Mouse (Mus musculus): ENCODE measurements around the gene Ccdc148.

Ccdc148 gene

GRCm38 (mm10) chr2:59160605-59160963 lies at the start of gene Ccdc148, which contains the start of gene Pkp4:
Gene Ccdc148, minus strand, starts transcription at chr2:59160683.
Gene Pkp4, plus strand, starts transcription at chr2:59160850.
- peak; percentile 94 for DNase-seq (ENCODE audit: low spot score)

- no peak for DNase-seq (ENCODE audit: low spot score)
Measured at GRCm38 (mm10) chr2:59208276-59208675, 47.8 kb upstream of the Ccdc148 start.

GRCm38 (mm10) chr2:59207725-59208124 lies 47.2 kb upstream of the Ccdc148 start:
- DNase-seq (ENCODE audit: low spot score) = no peak

GRCm38 (mm10) chr2:59207240-59207639 lies 46.8 kb upstream of the Ccdc148 start:
- DNase-seq (ENCODE audit: low spot score) = no peak

GRCm38 (mm10) chr2:59206190-59206589 lies 45.7 kb upstream of the Ccdc148 start:
- DNase-seq (ENCODE audit: low spot score) = no peak

- DNase-seq (ENCODE audit: low spot score) = no peak
Measured at GRCm38 (mm10) chr2:59205092-59205491, 44.6 kb upstream of the Ccdc148 start.

GRCm38 (mm10) chr2:59203627-59204425 lies 43.3 kb upstream of the Ccdc148 start:
- no peak for DNase-seq (ENCODE audit: low spot score)

GRCm38 (mm10) chr2:59202930-59203329 lies 42.4 kb upstream of the Ccdc148 start:
- DNase-seq (ENCODE audit: low spot score) = no peak

- DNase-seq (ENCODE audit: low spot score) = no peak
Measured at GRCm38 (mm10) chr2:59200511-59200910, 40.0 kb upstream of the Ccdc148 start.

- DNase-seq (ENCODE audit: low spot score) = no peak
Measured at GRCm38 (mm10) chr2:59199476-59199976, 39.0 kb upstream of the Ccdc148 start.

- DNase-seq (ENCODE audit: low spot score) = no peak
Measured at GRCm38 (mm10) chr2:59197156-59197555, 36.7 kb upstream of the Ccdc148 start.

- no peak for DNase-seq (ENCODE audit: low spot score)
Measured at GRCm38 (mm10) chr2:59193117-59193516, 32.6 kb upstream of the Ccdc148 start.

- peak; percentile 23 for DNase-seq (ENCODE audit: low spot score)
Measured at GRCm38 (mm10) chr2:59191466-59191865, 31.0 kb upstream of the Ccdc148 start.

GRCm38 (mm10) chr2:59190186-59190585 lies 29.7 kb upstream of the Ccdc148 start:
- no peak for DNase-seq (ENCODE audit: low spot score)

- DNase-seq (ENCODE audit: low spot score) = no peak
Measured at GRCm38 (mm10) chr2:59189661-59190185, 29.2 kb upstream of the Ccdc148 start.

- no peak for DNase-seq (ENCODE audit: low spot score)
Measured at GRCm38 (mm10) chr2:59188306-59188705, 27.8 kb upstream of the Ccdc148 start.

- no peak for DNase-seq (ENCODE audit: low spot score)
Measured at GRCm38 (mm10) chr2:59186966-59187365, 26.5 kb upstream of the Ccdc148 start.

- DNase-seq (ENCODE audit: low spot score) = no peak
Measured at GRCm38 (mm10) chr2:59186122-59186521, 25.6 kb upstream of the Ccdc148 start.

GRCm38 (mm10) chr2:59184107-59185064 lies 23.9 kb upstream of the Ccdc148 start:
- no peak for DNase-seq (ENCODE audit: low spot score)

- no peak for DNase-seq (ENCODE audit: low spot score)
Measured at GRCm38 (mm10) chr2:59183541-59183940, 23.1 kb upstream of the Ccdc148 start.

- no peak for DNase-seq (ENCODE audit: low spot score)
Measured at GRCm38 (mm10) chr2:59181321-59182113, 21.0 kb upstream of the Ccdc148 start.

GRCm38 (mm10) chr2:59179487-59179886 lies 19.0 kb upstream of the Ccdc148 start:
- DNase-seq (ENCODE audit: low spot score) = no peak
